Mouse (Mus musculus): ENCODE results near the gene Tnc. TPM values are rescaled to one million over a fixed set of nuclear protein-coding genes. Genes with fewer than 3 reads are reported as not detected.

The Tnc gene
- polyA plus RNA-seq, 1 experiment: 77.4 TPM

DNA sequence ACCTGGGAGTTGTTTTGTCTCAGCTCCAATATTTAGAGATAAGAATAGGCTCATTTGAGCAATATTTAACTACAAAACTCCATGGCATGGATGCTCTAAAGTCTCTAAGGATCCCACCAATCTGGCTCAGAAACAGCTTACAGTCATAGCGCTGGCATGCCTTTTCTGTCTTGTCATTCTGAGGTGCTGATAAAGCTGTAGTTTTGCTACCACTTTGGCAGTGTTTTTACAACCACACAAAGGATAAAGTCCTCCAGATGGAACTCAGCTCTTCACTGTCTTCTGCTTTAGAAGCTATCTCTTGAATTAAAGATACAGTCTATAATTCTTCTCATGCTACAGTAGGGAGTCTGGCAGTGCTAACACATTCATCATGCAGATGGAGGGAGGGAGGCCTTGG lies 56.6 kb downstream of the Tnc start:
- DNase-seq (ENCODE audit: low read depth): no peak
- TF ChIP-seq CTCF (IDR thresholded peaks at IDR 0.05; ENCODE audit: borderline replicate concordance, extremely low read depth, insufficient read depth, insufficient read length) (no peak), POLR2A (IDR thresholded peaks at IDR 0.05; ENCODE audit: borderline replicate concordance, extremely low read depth, insufficient read depth, insufficient read length, poor library complexity, severe bottlenecking) (no peak)

DNA sequence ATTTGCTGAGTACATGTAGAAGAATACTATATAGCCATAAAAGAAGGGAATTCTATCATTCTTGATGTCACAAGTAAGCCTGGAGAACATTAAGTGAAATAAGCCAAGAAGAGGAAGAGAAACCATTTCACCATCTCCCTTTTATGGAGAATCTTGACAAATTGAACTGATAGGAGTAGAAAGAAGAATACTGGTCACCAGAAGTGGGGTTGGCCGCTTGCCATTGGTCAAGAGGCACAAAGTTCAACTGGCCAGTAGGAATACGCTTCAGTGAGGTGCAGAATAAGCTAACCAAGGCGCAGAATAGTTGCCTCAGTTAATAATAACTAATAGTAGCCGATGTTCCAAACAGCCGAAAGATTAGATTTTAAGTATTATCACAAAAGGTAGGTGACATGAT lies 58.7 kb downstream of the Tnc start:
- TF ChIP-seq CTCF (IDR thresholded peaks at IDR 0.05; ENCODE audit: borderline replicate concordance, extremely low read depth, insufficient read depth, insufficient read length) (no peak), POLR2A (IDR thresholded peaks at IDR 0.05; ENCODE audit: borderline replicate concordance, extremely low read depth, insufficient read depth, insufficient read length, poor library complexity, severe bottlenecking) (no peak)
- DNase-seq (ENCODE audit: low read depth): no peak

DNA sequence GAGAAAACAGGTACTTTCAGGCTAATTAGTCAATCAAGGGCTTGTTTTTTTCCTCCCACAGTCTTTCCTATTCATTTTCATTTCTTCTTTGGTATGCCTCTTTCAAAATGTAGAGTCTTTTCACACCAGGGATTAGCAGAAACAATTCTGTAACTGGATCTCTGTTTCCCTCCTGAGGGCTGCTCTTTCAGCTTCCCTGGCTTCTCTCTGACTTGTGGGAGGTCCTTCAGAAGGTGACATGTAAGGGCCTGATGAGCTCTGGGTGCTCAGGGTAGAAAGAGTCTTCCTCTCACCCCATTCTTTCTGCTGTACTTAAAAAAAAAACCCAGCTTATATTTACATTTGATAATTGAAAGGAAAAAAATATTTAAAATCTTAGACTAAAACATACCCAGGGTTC lies 60.2 kb downstream of the Tnc start:
- DNase-seq (ENCODE audit: low read depth): no peak
- TF ChIP-seq CTCF (IDR thresholded peaks at IDR 0.05; ENCODE audit: borderline replicate concordance, extremely low read depth, insufficient read depth, insufficient read length) (no peak), POLR2A (IDR thresholded peaks at IDR 0.05; ENCODE audit: borderline replicate concordance, extremely low read depth, insufficient read depth, insufficient read length, poor library complexity, severe bottlenecking) (no peak)

DNA sequence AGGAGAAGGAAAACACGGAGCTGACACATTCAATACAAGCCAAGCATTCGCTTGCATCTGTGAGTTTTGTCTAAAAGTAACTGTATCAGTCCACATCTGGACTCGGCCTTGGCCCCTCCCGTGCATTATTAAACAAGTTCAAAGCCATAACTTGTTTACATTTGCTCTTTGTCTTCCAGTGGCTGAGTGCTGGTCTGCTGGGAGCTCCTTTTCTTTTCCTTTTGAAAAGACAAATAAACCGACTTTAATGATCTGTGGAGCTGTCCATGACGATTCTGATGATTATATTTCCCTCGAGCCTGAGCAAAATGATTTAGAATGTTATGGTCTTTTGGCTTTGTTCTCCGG lies 63.7 kb downstream of the Tnc start:
- no peak for DNase-seq (ENCODE audit: low read depth)
- TF ChIP-seq POLR2A (IDR thresholded peaks at IDR 0.05; ENCODE audit: borderline replicate concordance, extremely low read depth, insufficient read depth, insufficient read length, poor library complexity, severe bottlenecking) (no peak), CTCF (IDR thresholded peaks at IDR 0.05; ENCODE audit: borderline replicate concordance, extremely low read depth, insufficient read depth, insufficient read length) (no peak)

DNA sequence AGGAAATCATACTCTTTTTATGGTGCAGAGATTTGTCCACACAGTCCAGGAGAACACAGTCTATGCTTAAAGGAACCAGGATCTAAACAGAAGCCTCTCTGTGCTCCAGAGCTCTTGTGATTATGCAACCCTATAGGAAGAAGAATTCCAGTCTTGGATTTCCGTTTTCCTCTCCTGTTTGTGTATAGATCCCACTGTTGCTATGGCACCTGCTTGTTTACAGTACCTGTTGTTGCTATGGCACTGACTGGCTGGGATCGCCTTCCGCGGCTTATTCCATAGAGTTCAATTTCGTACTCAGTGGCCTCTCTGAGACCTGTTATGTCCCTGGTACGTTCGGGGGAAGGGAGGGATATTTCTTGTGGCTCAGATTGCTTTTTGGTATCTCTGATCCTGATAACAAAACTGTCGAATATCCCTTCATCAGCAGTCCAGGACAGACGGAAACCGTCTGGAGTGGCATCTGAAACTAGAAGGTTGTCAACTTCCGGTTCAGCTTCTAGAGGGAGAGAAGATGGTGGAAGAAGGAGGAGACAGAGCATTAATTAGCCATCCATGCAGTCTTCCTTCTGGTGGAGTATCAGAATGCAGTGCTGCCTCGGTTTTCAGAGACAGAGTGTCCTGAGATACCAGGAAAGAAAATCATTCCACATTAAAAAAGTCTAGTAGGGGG lies 64.3 kb downstream of the Tnc start:
- TF ChIP-seq POLR2A (IDR thresholded peaks at IDR 0.05; ENCODE audit: borderline replicate concordance, extremely low read depth, insufficient read depth, insufficient read length, poor library complexity, severe bottlenecking) (no peak), CTCF (IDR thresholded peaks at IDR 0.05; ENCODE audit: borderline replicate concordance, extremely low read depth, insufficient read depth, insufficient read length) (no peak)
- no peak for DNase-seq (ENCODE audit: low read depth)

GRCm38 (mm10) chr4:63980211-63980794 lies 66.5 kb downstream of the Tnc start:
- TF ChIP-seq CTCF (IDR thresholded peaks at IDR 0.05; ENCODE audit: borderline replicate concordance, extremely low read depth, insufficient read depth, insufficient read length): no peak
- no peak for TF ChIP-seq POLR2A (IDR thresholded peaks at IDR 0.05; ENCODE audit: borderline replicate concordance, extremely low read depth, insufficient read depth, insufficient read length, poor library complexity, severe bottlenecking)
- no peak for DNase-seq (ENCODE audit: low read depth)

DNA sequence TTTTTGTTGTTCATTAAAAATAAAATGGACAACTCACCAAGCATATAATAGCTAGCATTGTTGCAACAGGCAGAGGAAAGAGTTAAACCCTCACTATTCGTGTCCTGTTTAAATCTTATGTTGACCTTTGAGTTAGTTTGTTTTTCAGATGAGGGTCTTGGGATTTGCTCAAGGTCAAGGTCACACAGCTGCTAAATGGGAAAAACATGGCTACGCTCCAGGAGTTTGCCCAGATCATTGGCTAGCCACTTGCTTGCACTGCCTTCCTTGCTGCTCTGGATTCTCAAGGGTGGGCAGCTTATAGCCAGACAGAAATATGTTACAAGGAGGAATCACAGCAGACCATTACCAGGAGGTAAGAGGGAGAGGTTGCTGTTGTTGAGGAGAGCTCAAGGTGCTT lies 67.2 kb downstream of the Tnc start:
- TF ChIP-seq POLR2A (IDR thresholded peaks at IDR 0.05; ENCODE audit: borderline replicate concordance, extremely low read depth, insufficient read depth, insufficient read length, poor library complexity, severe bottlenecking): no peak
- TF ChIP-seq CTCF (IDR thresholded peaks at IDR 0.05; ENCODE audit: borderline replicate concordance, extremely low read depth, insufficient read depth, insufficient read length): no peak
- DNase-seq (ENCODE audit: low read depth): peak; percentile 32

DNA sequence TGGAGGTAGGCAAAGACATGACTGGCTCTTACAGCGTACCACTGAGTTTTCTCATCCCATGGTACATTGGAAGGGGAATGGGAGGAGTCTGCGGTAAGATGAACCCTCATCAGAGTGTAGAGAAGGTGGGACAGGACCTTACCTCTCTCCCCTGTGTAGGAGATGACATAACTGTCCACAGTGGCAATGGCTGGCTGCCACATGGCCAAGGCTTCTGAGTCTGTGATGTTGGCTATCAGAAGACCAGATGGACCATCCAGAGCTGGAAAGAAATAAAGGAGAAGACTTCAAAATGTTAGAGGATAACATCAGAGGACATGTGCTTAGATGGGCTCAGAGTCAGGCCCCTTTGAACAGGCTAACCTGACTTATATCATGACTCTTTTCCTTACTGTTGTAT lies 74.3 kb downstream of the Tnc start:
- TF ChIP-seq POLR2A (IDR thresholded peaks at IDR 0.05; ENCODE audit: borderline replicate concordance, extremely low read depth, insufficient read depth, insufficient read length, poor library complexity, severe bottlenecking): no peak
- TF ChIP-seq CTCF (IDR thresholded peaks at IDR 0.05; ENCODE audit: borderline replicate concordance, extremely low read depth, insufficient read depth, insufficient read length): no peak
- DNase-seq (ENCODE audit: low read depth): no peak

- TF ChIP-seq POLR2A (IDR thresholded peaks at IDR 0.05; ENCODE audit: borderline replicate concordance, extremely low read depth, insufficient read depth, insufficient read length, poor library complexity, severe bottlenecking) (no peak), CTCF (IDR thresholded peaks at IDR 0.05; ENCODE audit: borderline replicate concordance, extremely low read depth, insufficient read depth, insufficient read length) (no peak)
- peak; percentile 40 for DNase-seq (ENCODE audit: low read depth)
These were observed 75.1 kb downstream of the Tnc start for GRCm38 (mm10) chr4:63971762-63972161.

- TF ChIP-seq POLR2A (IDR thresholded peaks at IDR 0.05; ENCODE audit: borderline replicate concordance, extremely low read depth, insufficient read depth, insufficient read length, poor library complexity, severe bottlenecking): no peak
- TF ChIP-seq CTCF (IDR thresholded peaks at IDR 0.05; ENCODE audit: borderline replicate concordance, extremely low read depth, insufficient read depth, insufficient read length): no peak
These were observed 75.9 kb downstream of the Tnc start for GRCm38 (mm10) chr4:63970925-63971324.

GRCm38 (mm10) chr4:63969891-63970290 lies 76.9 kb downstream of the Tnc start:
- no peak for TF ChIP-seq CTCF (IDR thresholded peaks at IDR 0.05; ENCODE audit: borderline replicate concordance, extremely low read depth, insufficient read depth, insufficient read length)
- TF ChIP-seq POLR2A (IDR thresholded peaks at IDR 0.05; ENCODE audit: borderline replicate concordance, extremely low read depth, insufficient read depth, insufficient read length, poor library complexity, severe bottlenecking): no peak
- DNase-seq (ENCODE audit: low read depth): no peak

More at GRCm38 (mm10) chr4:63970925-63971324, 75.9 kb downstream of the Tnc start:
- no peak for DNase-seq (ENCODE audit: low read depth)

DNA sequence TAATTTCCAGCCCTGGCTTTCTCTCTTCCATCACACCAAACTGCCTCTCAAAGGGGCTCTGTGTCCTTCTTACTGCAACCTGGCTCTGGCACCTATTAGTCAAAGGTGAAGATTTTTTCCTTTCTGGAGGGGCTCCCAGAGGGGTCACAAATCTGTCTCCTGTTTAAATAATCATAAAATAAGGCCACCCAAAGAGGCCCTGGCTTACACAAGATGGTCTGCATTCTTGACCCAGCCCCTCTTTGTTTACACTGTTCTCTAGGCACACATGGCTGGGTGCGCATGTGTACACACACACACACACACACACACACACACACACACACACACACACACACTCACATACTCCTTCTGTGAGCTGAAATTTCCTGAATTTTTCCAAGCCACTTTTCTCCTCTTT lies 83.4 kb downstream of the Tnc start:
- no peak for DNase-seq (ENCODE audit: low read depth)
- no peak for TF ChIP-seq POLR2A (IDR thresholded peaks at IDR 0.05; ENCODE audit: borderline replicate concordance, extremely low read depth, insufficient read depth, insufficient read length, poor library complexity, severe bottlenecking)
- TF ChIP-seq CTCF (IDR thresholded peaks at IDR 0.05; ENCODE audit: borderline replicate concordance, extremely low read depth, insufficient read depth, insufficient read length): no peak
